Mouse (Mus musculus) hindbrain, embryonic 11.5 days (tissue): ENCODE measurements around the gene Nos1ap. TPM values are rescaled to one million over a fixed set of nuclear protein-coding genes. Genes with fewer than 3 reads are reported as not detected.

Experiments
- ATAC-seq: fragments of 200-750 bp; cut with Nextera tagmentation; 2 replicates; pipeline ENCODE4 v1.8.0; 2017; ENCODE audit warnings: mild to moderate bottlenecking, moderate TSS enrichment, moderate library complexity; ENCODE audit not compliant: low FRiP score
- DNase-seq: peaks from one replicate; pipeline ENCODE4 v3.0.0-alpha.2; 2015; ENCODE audit warnings: low spot score
- H3K27ac ChIP-seq: fragments of 300-500 bp; sonication (generic); 2 replicates; pipeline ENCODE4 v1.5.1; 2014; ENCODE audit warnings: mild to moderate bottlenecking, low read depth, low read length
- H3K27me3 ChIP-seq: fragments of 300-500 bp; sonication (generic); 2 replicates; pipeline ENCODE4 v1.6.1; 2014; ENCODE audit warnings: mild to moderate bottlenecking, low read length, moderate library complexity, mixed read lengths; ENCODE audit not compliant: control insufficient read depth, insufficient read depth
- H3K36me3 ChIP-seq: fragments of 300-500 bp; sonication (generic); 2 replicates; pipeline ENCODE4 v1.6.1; 2014; ENCODE audit warnings: mild to moderate bottlenecking, low read length, moderate library complexity, mixed read lengths; ENCODE audit not compliant: control insufficient read depth, insufficient read depth
- H3K4me1 ChIP-seq: fragments of 300-500 bp; sonication (generic); replicated peaks from 2 replicates; pipeline ENCODE4 v1.6.1; 2014; ENCODE audit warnings: low read length, mixed read lengths; ENCODE audit not compliant: control insufficient read depth, insufficient read depth
- H3K4me2 ChIP-seq: fragments of 300-500 bp; sonication (generic); replicated peaks from 2 replicates; pipeline ENCODE4 v1.6.1; 2014; ENCODE audit warnings: mild to moderate bottlenecking, low read depth, low read length
- H3K4me3 ChIP-seq: fragments of 300-500 bp; sonication (generic); 2 replicates; pipeline ENCODE4 v1.5.1; 2014; ENCODE audit warnings: low read depth, low read length
- H3K9ac ChIP-seq: fragments of 300-500 bp; sonication (generic); 2 replicates; pipeline ENCODE4 v1.6.1; 2014; ENCODE audit warnings: low read depth, low read length
- H3K9me3 ChIP-seq: fragments of 300-500 bp; sonication (generic); 2 replicates; pipeline ENCODE4 v1.6.1; 2016; ENCODE audit warnings: low read length; ENCODE audit not compliant: control insufficient read depth
- WGBS: fragments of 180-500 bp; shearing (Covaris S2); extraction: QIAGEN DNeasy Blood & Tissue Kit; methylation state at CpG from one replicate; pipeline ENCODE4 v1.1.7; 2014; 5-methylcytosine and 5-hydroxymethylcytosine counted together
- polyA plus RNA-seq: library from polyadenylated mRNA; unstranded; fragments of >200 nt; fragmentation: Nextera tagmentation; extraction: Ambion mirVana; gene quantifications from 2 replicates; pipeline ENCODE4 v1.2.1, GENCODE M21; 2014

Gene Nos1ap
- polyA plus RNA-seq, 1 experiment from 2014 or later = 9.7 TPM

- no peaks in the 10 kb centered on the region for H3K27me3 ChIP-seq
Observed at GRCm38 (mm10) chr1:170579476-170579875, 10.2 kb downstream of the Nos1ap start.

DNA sequence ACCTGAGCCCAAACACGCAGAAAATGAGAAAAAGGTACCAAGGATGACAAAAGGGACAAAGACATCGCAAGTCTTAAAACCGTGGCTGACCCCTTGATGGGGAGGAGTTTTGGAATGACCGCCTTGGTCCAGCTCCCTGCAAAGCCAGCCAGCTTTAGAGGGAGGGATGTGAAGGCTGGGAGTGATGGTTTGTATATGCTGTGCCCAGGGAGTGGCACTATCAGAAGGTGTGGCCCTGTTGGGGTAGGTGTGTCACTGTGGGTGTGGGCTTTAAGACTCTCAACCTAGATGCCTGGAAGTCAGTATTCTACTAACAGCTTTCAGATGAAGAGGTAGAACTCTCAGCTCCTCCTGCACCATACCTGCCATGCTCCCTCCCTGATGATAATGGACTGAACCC, 10.6 kb downstream of the Nos1ap start:
- DNase-seq = no peak
- Histone ChIP-seq H3K4me2 (no peak overlapping the region), H3K9me3 (no peaks in the 10 kb centered on the region), H3K27me3 (no peaks in the 10 kb centered on the region), H3K36me3 (no peaks in the 10 kb centered on the region), H3K9ac (no peak overlapping the region), H3K4me1 (peaks cover 5% of the 10 kb centered on the region; the same call in 1 of the 2 replicates), H3K27ac (no peak overlapping the region), H3K4me3 (no peak overlapping the region)
- WGBS = 93% methylated on average over 4 of the region's 4 CpGs
- ATAC-seq = no peak

More at GRCm38 (mm10) chr1:170579476-170579875, 10.2 kb downstream of the Nos1ap start:
- H3K36me3 ChIP-seq = no peaks in the 10 kb centered on the region
- peaks cover 5% of the 10 kb centered on the region; the same call in 1 of the 2 replicates for H3K4me1 ChIP-seq
- DNase-seq = no peak
- H3K9ac ChIP-seq = no peak overlapping the region
- no peak for ATAC-seq
- no peak overlapping the region for H3K4me3 ChIP-seq
- 96% methylated on average over 5 of the region's 5 CpGs for WGBS
- H3K4me2 ChIP-seq = no peak overlapping the region
- H3K9me3 ChIP-seq = no peaks in the 10 kb centered on the region
- H3K27ac ChIP-seq = no peak overlapping the region

DNA sequence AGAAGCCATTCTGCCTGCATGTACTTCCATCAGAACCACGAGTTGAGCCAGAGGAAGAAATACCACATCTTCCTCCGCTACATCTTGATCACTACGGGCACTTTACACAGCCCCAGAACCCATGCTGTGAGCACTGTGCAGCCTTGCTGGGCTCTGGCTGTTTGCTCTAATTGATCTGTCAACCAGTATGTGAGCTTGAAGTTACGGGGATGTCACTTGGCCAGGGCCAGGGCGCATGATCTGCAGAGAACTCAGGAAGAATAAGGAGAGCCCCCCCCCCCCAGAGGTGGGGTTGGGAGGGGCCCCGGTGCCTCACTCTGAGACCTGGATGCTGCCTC, 13.0 kb downstream of the Nos1ap start:
- H3K9ac ChIP-seq = no peak overlapping the region
- H3K4me2 ChIP-seq = no peak overlapping the region
- H3K36me3 ChIP-seq = no peaks in the 10 kb centered on the region
- peaks cover 5% of the 10 kb centered on the region; the same call in 1 of the 2 replicates for H3K4me1 ChIP-seq
- DNase-seq (peak; percentile 28), ATAC-seq (no peak)
- no peaks in the 10 kb centered on the region for H3K27me3 ChIP-seq
- 0 out of 2 replicates have a peak, but pooled peaks cover 4% of the 10 kb centered on the region for H3K9me3 ChIP-seq
- H3K27ac ChIP-seq = no peak overlapping the region
- 15% methylated on average over 6 of the region's 6 CpGs for WGBS
- H3K4me3 ChIP-seq = no peak overlapping the region

GRCm38 (mm10) chr1:170576012-170576727, 13.5 kb downstream of the Nos1ap start:
- Histone ChIP-seq H3K4me2 (no peak overlapping the region), H3K27me3 (no peaks in the 10 kb centered on the region), H3K4me3 (no peak overlapping the region), H3K9ac (no peak overlapping the region), H3K27ac (no peak overlapping the region), H3K4me1 (peaks cover 5% of the 10 kb centered on the region; the same call in 1 of the 2 replicates), H3K9me3 (0 out of 2 replicates have a peak, but pooled peaks cover 4% of the 10 kb centered on the region), H3K36me3 (no peaks in the 10 kb centered on the region)
- ATAC-seq (peak; percentile 22; the same call in 1 of the 2 replicates), DNase-seq (no peak)
- WGBS = 36% methylated on average over 6 of the region's 6 CpGs

- Histone ChIP-seq H3K27ac (no peak overlapping the region), H3K9me3 (0 out of 2 replicates have a peak, but pooled peaks cover 4% of the 10 kb centered on the region), H3K9ac (no peak overlapping the region), H3K36me3 (no peaks in the 10 kb centered on the region), H3K4me1 (peaks cover 5% of the 10 kb centered on the region; the same call in 1 of the 2 replicates), H3K4me2 (no peak overlapping the region), H3K27me3 (no peaks in the 10 kb centered on the region), H3K4me3 (no peak overlapping the region)
- no peak for DNase-seq
- ATAC-seq = no peak
- 86% methylated on average over 7 of the region's 7 CpGs for WGBS
Observed at GRCm38 (mm10) chr1:170573117-170573516, 16.5 kb downstream of the Nos1ap start.

DNA sequence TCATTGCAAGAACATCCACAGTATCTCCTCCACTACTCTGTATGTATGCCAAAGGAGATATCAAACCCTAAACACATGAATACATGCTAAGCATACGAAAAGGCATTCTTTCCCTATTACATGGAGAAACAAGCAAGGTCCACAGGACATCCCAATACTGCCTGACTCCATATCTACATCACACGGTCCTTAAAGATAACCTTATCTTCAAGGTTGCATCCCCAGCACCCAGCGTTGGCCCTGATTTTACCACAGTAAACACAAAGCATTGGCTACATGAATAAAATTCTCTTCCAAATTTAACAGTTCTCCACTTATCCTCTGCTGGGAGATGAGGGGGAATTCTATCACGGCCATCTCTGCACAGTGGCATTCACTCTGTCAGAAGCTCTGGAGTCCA, 22.7 kb downstream of the Nos1ap start:
- WGBS = 94% methylated on average over 4 of the region's 4 CpGs
- no peak for DNase-seq
- Histone ChIP-seq H3K9ac (no peak overlapping the region), H3K27ac (no peak overlapping the region), H3K27me3 (no peaks in the 10 kb centered on the region), H3K4me3 (no peak overlapping the region), H3K4me2 (no peak overlapping the region), H3K9me3 (no peaks in the 10 kb centered on the region), H3K4me1 (no peaks in the 10 kb centered on the region), H3K36me3 (no peaks in the 10 kb centered on the region)
- no peak for ATAC-seq

DNA sequence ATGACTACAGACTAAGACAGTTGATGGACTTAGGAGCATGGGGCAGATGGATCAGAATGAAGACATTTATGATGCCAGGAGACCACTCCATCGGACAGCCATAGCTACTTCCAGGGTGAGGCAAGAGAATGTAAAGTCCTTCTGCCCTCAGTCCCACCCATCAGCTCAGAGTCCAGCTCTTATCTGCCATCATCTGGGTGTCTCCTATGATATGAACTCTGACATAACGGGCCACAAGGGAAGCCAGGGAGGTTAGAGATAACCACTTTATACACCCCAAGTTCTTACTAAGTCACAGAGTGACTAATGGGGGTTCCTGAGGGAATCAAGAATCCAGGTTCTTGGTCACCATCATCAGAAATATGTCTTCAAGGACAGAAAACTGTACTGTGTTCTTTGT, 23.1 kb downstream of the Nos1ap start:
- no peak overlapping the region for H3K9ac ChIP-seq
- H3K27ac ChIP-seq = no peak overlapping the region
- no peaks in the 10 kb centered on the region for H3K27me3 ChIP-seq
- no peak overlapping the region for H3K4me2 ChIP-seq
- no peak overlapping the region for H3K4me3 ChIP-seq
- DNase-seq (no peak), ATAC-seq (no peak)
- H3K9me3 ChIP-seq = no peaks in the 10 kb centered on the region
- no peaks in the 10 kb centered on the region for H3K36me3 ChIP-seq
- no peaks in the 10 kb centered on the region for H3K4me1 ChIP-seq
- 93% methylated on average over 2 of the region's 2 CpGs for WGBS

- Histone ChIP-seq H3K9me3 (no peaks in the 10 kb centered on the region), H3K27me3 (no peaks in the 10 kb centered on the region), H3K4me1 (no peaks in the 10 kb centered on the region), H3K4me3 (no peak overlapping the region), H3K36me3 (no peaks in the 10 kb centered on the region), H3K9ac (no peak overlapping the region), H3K27ac (no peak overlapping the region), H3K4me2 (no peak overlapping the region)
- WGBS = 94% methylated on average over 3 of the region's 3 CpGs
- DNase-seq (no peak), ATAC-seq (no peak)
Observed at GRCm38 (mm10) chr1:170564926-170565325, 24.7 kb downstream of the Nos1ap start.

DNA sequence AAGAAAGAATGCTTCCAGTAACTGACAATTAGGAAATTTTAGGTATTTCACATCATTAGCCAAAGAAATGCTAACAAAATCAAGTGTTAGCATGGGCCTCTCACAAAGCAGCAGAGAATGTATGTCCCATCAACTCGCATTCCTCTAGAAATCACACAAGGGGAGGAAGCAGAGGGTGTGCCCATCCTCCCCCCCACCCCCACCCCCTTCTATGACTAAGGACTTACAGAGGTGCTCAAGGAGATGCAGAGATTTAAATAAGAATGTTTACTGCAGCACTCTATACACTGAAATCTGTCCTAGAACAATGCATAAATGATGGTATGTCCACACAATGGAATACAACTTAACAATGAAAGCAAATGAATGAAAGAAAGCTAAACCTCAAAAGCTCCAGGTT, 27.2 kb downstream of the Nos1ap start:
- H3K36me3 ChIP-seq = no peaks in the 10 kb centered on the region
- DNase-seq (no peak), ATAC-seq (no peak)
- WGBS = 89% methylated on average over 1 of the region's 1 CpGs
- no peaks in the 10 kb centered on the region for H3K9me3 ChIP-seq
- H3K4me2 ChIP-seq = no peak overlapping the region
- H3K4me1 ChIP-seq = no peaks in the 10 kb centered on the region
- no peak overlapping the region for H3K9ac ChIP-seq
- H3K27me3 ChIP-seq = no peaks in the 10 kb centered on the region
- H3K4me3 ChIP-seq = no peak overlapping the region
- no peak overlapping the region for H3K27ac ChIP-seq
